Mouse (Mus musculus) forebrain, postnatal 0 days (tissue): ENCODE results near the gene Tspyl1. TPM values are rescaled to one million over a fixed set of nuclear protein-coding genes. Genes with fewer than 3 reads are reported as not detected.

Experiments used
- ATAC-seq: fragments of 200-750 bp; cut with Nextera tagmentation; 2 replicates; pipeline ENCODE4 v1.8.0; 2017; ENCODE audit warnings: mild to moderate bottlenecking, moderate library complexity
- DNase-seq: peaks from one replicate; pipeline ENCODE4 v3.0.0-alpha.2; 2015
- H3K27ac ChIP-seq: fragments of 300-500 bp; sonication (generic); 2 replicates; pipeline ENCODE4 v1.5.1; 2014; ENCODE audit warnings: low read depth, mild to moderate bottlenecking, antibody characterized with exemption, low read length, moderate library complexity, mixed read lengths
- H3K27me3 ChIP-seq: fragments of 300-500 bp; sonication (generic); 2 replicates; pipeline ENCODE4 v1.6.1; 2014; ENCODE audit warnings: mild to moderate bottlenecking, low read length, mixed read lengths; ENCODE audit not compliant: insufficient read depth
- H3K36me3 ChIP-seq: fragments of 300-500 bp; sonication (generic); 2 replicates; pipeline ENCODE4 v1.6.1; 2014; ENCODE audit warnings: mild to moderate bottlenecking, moderate library complexity; ENCODE audit not compliant: insufficient read depth
- H3K4me1 ChIP-seq: fragments of 300-500 bp; sonication (generic); 2 replicates; pipeline ENCODE4 v1.6.1; 2014; ENCODE audit warnings: antibody characterized with exemption; ENCODE audit not compliant: insufficient read depth
- H3K4me2 ChIP-seq: fragments of 300-500 bp; sonication (generic); 2 replicates; pipeline ENCODE4 v1.6.1; 2014; ENCODE audit warnings: low read depth, mild to moderate bottlenecking, moderate library complexity
- H3K4me3 ChIP-seq: fragments of 300-500 bp; sonication (generic); 2 replicates; pipeline ENCODE4 v1.5.1; 2014; ENCODE audit warnings: low read depth, low read length, mixed read lengths
- H3K9ac ChIP-seq: fragments of 300-500 bp; sonication (generic); 2 replicates; pipeline ENCODE4 v1.6.1; 2014; ENCODE audit warnings: mild to moderate bottlenecking
- H3K9me3 ChIP-seq: fragments of 300-500 bp; sonication (generic); 2 replicates; pipeline ENCODE4 v1.6.1; 2016; ENCODE audit warnings: low read length
- CTCF ChIP-seq: sonication (generic); IDR thresholded peaks from 2 replicates; pipeline ENCODE4 v1.5.1; 2016; ENCODE audit warnings: antibody characterized with exemption, control low read depth, low read depth
- WGBS: fragments of 180-500 bp; shearing (Covaris S2); extraction: QIAGEN DNeasy Blood & Tissue Kit; methylation state at CpG from one replicate; pipeline ENCODE4 v1.1.7; 2014; 5-methylcytosine and 5-hydroxymethylcytosine counted together
- polyA plus RNA-seq: library from polyadenylated mRNA; unstranded; fragments of >200 nt; fragmentation: Nextera tagmentation; extraction: Ambion mirVana; gene quantifications from 2 replicates; pipeline ENCODE4 v1.2.1, GENCODE M21; 2015
- total RNA-seq: library from RNA; depleted of rRNA; stranded (reverse); fragments of >200 nt; gene quantifications from 2 replicates; pipeline ENCODE4 v1.2.3, GENCODE M21; 2014; rRNA removed

Gene Tspyl1
- total and polyA plus RNA-seq, 2 experiments from 2014 or later, result 108 to 138 TPM

- DNase-seq (no peak), ATAC-seq (no peak)
- TF ChIP-seq CTCF, result no peak
- 13% methylated on average over 2 of the region's 2 CpGs for WGBS
- H3K36me3 ChIP-seq, result no peaks in the 10 kb centered on the region
- no peak overlapping the region; the same call in 1 of the 2 replicates for H3K4me3 ChIP-seq
- no peaks in the 10 kb centered on the region for H3K9me3 ChIP-seq
- no peaks in the 10 kb centered on the region for H3K27me3 ChIP-seq
- peak overlapping the region; percentile 71 for H3K27ac ChIP-seq
- H3K4me1 ChIP-seq, result peaks cover 11% of the 10 kb centered on the region
- H3K9ac ChIP-seq, result no peak overlapping the region; the same call in 1 of the 2 replicates
- H3K4me2 ChIP-seq, result peak overlapping the region; percentile 45
Measured at GRCm38 (mm10) chr10:34317217-34317606, 35.2 kb downstream of the Tspyl1 start.

GRCm38 (mm10) chr10:34320809-34321208, 38.8 kb downstream of the Tspyl1 start:
- no peak for ATAC-seq
- Histone ChIP-seq H3K27me3 (no peaks in the 10 kb centered on the region), H3K9me3 (no peaks in the 10 kb centered on the region), H3K4me3 (no peak overlapping the region), H3K9ac (no peak overlapping the region), H3K36me3 (no peaks in the 10 kb centered on the region), H3K4me1 (peaks cover 11% of the 10 kb centered on the region), H3K27ac (no peak overlapping the region), H3K4me2 (no peak overlapping the region)
- DNase-seq, result no peak
- 88% methylated on average over 2 of the region's 2 CpGs for WGBS
- no peak for TF ChIP-seq CTCF

- H3K4me2 ChIP-seq, result no peak overlapping the region
- no peaks in the 10 kb centered on the region for H3K27me3 ChIP-seq
- no peak overlapping the region for H3K4me3 ChIP-seq
- H3K9ac ChIP-seq, result no peak overlapping the region
- H3K27ac ChIP-seq, result no peak overlapping the region
- no peaks in the 10 kb centered on the region for H3K36me3 ChIP-seq
- ATAC-seq, result no peak
- no peaks in the 10 kb centered on the region for H3K4me1 ChIP-seq
- 16% methylated on average over 4 of the region's 4 CpGs for WGBS
- DNase-seq, result peak; percentile 73
- TF ChIP-seq CTCF, result peak; percentile 83
- no peaks in the 10 kb centered on the region for H3K9me3 ChIP-seq
Measured at GRCm38 (mm10) chr10:34326701-34327100, 44.7 kb downstream of the Tspyl1 start.

GRCm38 (mm10) chr10:34327144-34327543, 45.2 kb downstream of the Tspyl1 start:
- 66% methylated on average over 5 of the region's 5 CpGs for WGBS
- Histone ChIP-seq H3K36me3 (no peaks in the 10 kb centered on the region), H3K27ac (no peak overlapping the region), H3K9me3 (no peaks in the 10 kb centered on the region), H3K9ac (no peak overlapping the region), H3K4me1 (no peaks in the 10 kb centered on the region), H3K27me3 (no peaks in the 10 kb centered on the region), H3K4me2 (no peak overlapping the region), H3K4me3 (no peak overlapping the region)
- no peak for ATAC-seq
- DNase-seq, result no peak
- TF ChIP-seq CTCF, result no peak

- TF ChIP-seq CTCF, result peak; percentile 77
- Histone ChIP-seq H3K9ac (no peak overlapping the region), H3K9me3 (no peaks in the 10 kb centered on the region), H3K4me3 (no peak overlapping the region), H3K27me3 (no peaks in the 10 kb centered on the region), H3K36me3 (no peaks in the 10 kb centered on the region), H3K27ac (no peak overlapping the region), H3K4me1 (no peaks in the 10 kb centered on the region), H3K4me2 (no peak overlapping the region)
- ATAC-seq (peak; percentile 93), DNase-seq (peak; percentile 76)
- WGBS, result 0% methylated on average over 2 of the region's 2 CpGs
Measured at GRCm38 (mm10) chr10:34328310-34328709, 46.3 kb downstream of the Tspyl1 start.

Other genes starting within 250 kb of the Tspyl1 start
- 0.76 TPM in 1 of 2 replicates, not detected in the other for gene Trappc3l, start 244.6 kb upstream of the Tspyl1 start, total RNA-seq
- 0.39 TPM in 1 of 2 replicates, not detected in the other for gene Trappc3l, start 244.6 kb upstream of the Tspyl1 start, polyA plus RNA-seq
- not detected in 2 replicates for gene Calhm4, start 237.9 kb upstream of the Tspyl1 start, total RNA-seq
- 0.04 TPM in 1 of 2 replicates, not detected in the other for gene Calhm4, start 237.9 kb upstream of the Tspyl1 start, polyA plus RNA-seq
- gene Calhm5, start 185.7 kb upstream of the Tspyl1 start, total RNA-seq, result 0.76 and 1.9 TPM in 2 replicates
- gene Calhm5, start 185.7 kb upstream of the Tspyl1 start, polyA plus RNA-seq, result 0.42 and 0.79 TPM in 2 replicates
- 0.29 TPM in 1 of 2 replicates, not detected in the other for gene Calhm6, start 154.2 kb upstream of the Tspyl1 start, total RNA-seq
- gene Calhm6, start 154.2 kb upstream of the Tspyl1 start, polyA plus RNA-seq, result 0.69 and 0.84 TPM in 2 replicates
- gene Dse, start 74.5 kb upstream of the Tspyl1 start, total RNA-seq, result 14.1 and 19.5 TPM in 2 replicates
- gene Dse, start 74.5 kb upstream of the Tspyl1 start, polyA plus RNA-seq, result 4.8 and 5.6 TPM in 2 replicates
- 400 and 473 TPM in 2 replicates for gene Tspyl4, start 15.3 kb downstream of the Tspyl1 start, total RNA-seq
- gene Tspyl4, start 15.3 kb downstream of the Tspyl1 start, polyA plus RNA-seq, result 287 and 333 TPM in 2 replicates
- 0.52 TPM in 1 of 2 replicates, not detected in the other for gene Col10a1, start 107.8 kb downstream of the Tspyl1 start, total RNA-seq
- gene Col10a1, start 107.8 kb downstream of the Tspyl1 start, polyA plus RNA-seq, result 0.04 and 0.12 TPM in 2 replicates
- gene Nt5dc1, start 136.4 kb downstream of the Tspyl1 start, total RNA-seq, result 1.0 and 2.0 TPM in 2 replicates
- gene Nt5dc1, start 136.4 kb downstream of the Tspyl1 start, polyA plus RNA-seq, result 1.8 and 2.0 TPM in 2 replicates
- 0.86 and 0.92 TPM in 2 replicates for gene Frk, start 201.2 kb downstream of the Tspyl1 start, total RNA-seq
- 0.54 and 0.80 TPM in 2 replicates for gene Frk, start 201.2 kb downstream of the Tspyl1 start, polyA plus RNA-seq